24 mouse cellular contexts compared by ENCODE assay signal in genomic region chr7:113236135-113236534, GRCm38 (mm10). TPM values are rescaled to one million over a fixed set of nuclear protein-coding genes. Genes with fewer than 3 reads are reported as not detected.
DNase-seq lines count a peak whose midpoint lies in the region; ATAC-seq lines count a peak whose summit lies in the region.
"Had no signal": no experiment of that assay in that cellular context is flagged by ENCODE, and none has a peak within 500 bp of the region (broad histone marks: within the 10 kb centered on the region; RNA-seq: fewer than 3 reads in every experiment).

No protein-coding gene starts in this region.

- no peak overlapping the region for H3K27ac ChIP-seq in embryonic facial prominence, embryonic 14.5 days (replicated peaks; ENCODE audit: low read depth, low read length)
- no peak overlapping the region for H3K27ac ChIP-seq in embryonic facial prominence, embryonic 10.5 days (replicated peaks)
- no peak overlapping the region for H3K27ac ChIP-seq in forebrain, embryonic 16.5 days (ENCODE audit: low read length)
- H3K27ac ChIP-seq: embryonic facial prominence, embryonic 13.5 days; forebrain, embryonic 13.5 days; forebrain, embryonic 15.5 days had no signal

- H3K4me3 ChIP-seq in embryonic facial prominence, embryonic 14.5 days (ENCODE audit: low read depth, low read length): no peak overlapping the region
- H3K4me3 ChIP-seq in embryonic facial prominence, embryonic 10.5 days: no peak overlapping the region
- no peak overlapping the region for H3K4me3 ChIP-seq in forebrain, embryonic 16.5 days (replicated peaks; ENCODE audit: low read length)
- H3K4me3 ChIP-seq: embryonic facial prominence, embryonic 13.5 days; forebrain, embryonic 13.5 days; forebrain, embryonic 15.5 days had no signal

- no peaks in the 10 kb centered on the region for H3K27me3 ChIP-seq in embryonic facial prominence, embryonic 14.5 days (replicated peaks; ENCODE audit: control insufficient read depth, insufficient read depth, low read length)
- no peaks in the 10 kb centered on the region for H3K27me3 ChIP-seq in embryonic facial prominence, embryonic 10.5 days (replicated peaks; ENCODE audit: low read depth, poor library complexity, severe bottlenecking)
- no peaks in the 10 kb centered on the region for H3K27me3 ChIP-seq in forebrain, embryonic 16.5 days (replicated peaks; ENCODE audit: control insufficient read depth, insufficient read depth, low read length)
- H3K27me3 ChIP-seq: CH12.LX; embryonic facial prominence, embryonic 13.5 days; forebrain, embryonic 13.5 days; forebrain, embryonic 15.5 days; Patski had no signal

- no peaks in the 10 kb centered on the region for H3K4me1 ChIP-seq in embryonic facial prominence, embryonic 14.5 days (ENCODE audit: control insufficient read depth, insufficient read depth, low read length)
- H3K4me1 ChIP-seq in embryonic facial prominence, embryonic 10.5 days: no peaks in the 10 kb centered on the region
- peaks cover 8% of the 10 kb centered on the region for H3K4me1 ChIP-seq in forebrain, embryonic 16.5 days (replicated peaks; ENCODE audit: control insufficient read depth, insufficient read depth, low read length)

- H3K9ac ChIP-seq in embryonic facial prominence, embryonic 14.5 days (ENCODE audit: low read depth, low read length): no peak overlapping the region
- no peak overlapping the region for H3K9ac ChIP-seq in forebrain, embryonic 16.5 days (replicated peaks; ENCODE audit: low read depth, low read length)
- H3K9ac ChIP-seq: embryonic facial prominence, embryonic 13.5 days; forebrain, embryonic 13.5 days; forebrain, embryonic 15.5 days had no signal

- peak; percentile 62; the same call in 1 of the 2 replicates for ATAC-seq in embryonic facial prominence, embryonic 14.5 days (ENCODE audit: low read depth)
- no peak for ATAC-seq in forebrain, embryonic 16.5 days
- ATAC-seq: activated CD4-positive, CD25-positive, alpha-beta regulatory T cell, adult 4 months; CD4-positive, CD25-positive, alpha-beta regulatory T cell, adult 4 months; forebrain, embryonic 13.5 days; forebrain, embryonic 15.5 days; Patski had no signal

- H3K36me3 ChIP-seq in embryonic facial prominence, embryonic 14.5 days (ENCODE audit: control insufficient read depth, insufficient read depth, low read length): no peaks in the 10 kb centered on the region; the same call in 1 of the 2 replicates
- H3K36me3 ChIP-seq in embryonic facial prominence, embryonic 10.5 days (replicated peaks): no peaks in the 10 kb centered on the region
- no peaks in the 10 kb centered on the region for H3K36me3 ChIP-seq in forebrain, embryonic 16.5 days (ENCODE audit: control insufficient read depth, insufficient read depth)
- H3K36me3 ChIP-seq: embryonic facial prominence, embryonic 13.5 days; forebrain, embryonic 15.5 days; G1E had no signal

- peak; percentile 66 for DNase-seq in embryonic facial prominence, embryonic 14.5 days (ENCODE audit: low spot score)
- no peak for DNase-seq in embryonic facial prominence, embryonic 10.5 days (ENCODE audit: low spot score)
- peak; percentile 75 for DNase-seq in urinary bladder, postnatal 14 days (ENCODE audit: low spot score)
- DNase-seq in urinary bladder, postnatal 4 days (ENCODE audit: low spot score in 2 of 2): no peak
- DNase-seq in urinary bladder, postnatal 36 days (ENCODE audit: low spot score in 2 of 2): peak; percentile 43 to 67
- no peak for DNase-seq in urinary bladder, adult 2 months (ENCODE audit: low spot score)
- DNase-seq: adrenal gland, adult 8-10 months; adrenal gland, postnatal 14 days; adrenal gland, postnatal 36 days; B cell, adult 2 months; cerebellum, adult 11-12 months; cerebellum, adult 2 months; cerebellum, adult 9-10 months; cerebellum, postnatal 10 days; cerebellum, postnatal 25 days had no signal

- WGBS in embryonic facial prominence, embryonic 14.5 days: 56% methylated on average over 8 of the region's 8 CpGs
- WGBS in embryonic facial prominence, embryonic 10.5 days: 94% methylated on average over 8 of the region's 8 CpGs
- WGBS in forebrain, embryonic 16.5 days: 90% methylated on average over 8 of the region's 8 CpGs

- H3K9me3 ChIP-seq in embryonic facial prominence, embryonic 14.5 days (ENCODE audit: control insufficient read depth, low read length): no peaks in the 10 kb centered on the region
- no peaks in the 10 kb centered on the region for H3K9me3 ChIP-seq in embryonic facial prominence, embryonic 10.5 days
- no peaks in the 10 kb centered on the region for H3K9me3 ChIP-seq in forebrain, embryonic 16.5 days (ENCODE audit: control insufficient read depth, low read length)
- H3K9me3 ChIP-seq: embryonic facial prominence, embryonic 13.5 days; forebrain, embryonic 13.5 days; forebrain, embryonic 15.5 days; G1E had no signal

- H3K4me2 ChIP-seq in embryonic facial prominence, embryonic 14.5 days (ENCODE audit: low read depth, low read length): no peak overlapping the region
- no peak overlapping the region for H3K4me2 ChIP-seq in forebrain, embryonic 16.5 days (ENCODE audit: low read length)
- H3K4me2 ChIP-seq: embryonic facial prominence, embryonic 13.5 days; forebrain, embryonic 13.5 days; forebrain, embryonic 15.5 days had no signal

RNA-seq across cellular contexts. Expression of gene Arntl, which starts 28.9 kb away (rescaled TPM):
- polyA plus RNA-seq in embryonic facial prominence, embryonic 14.5 days (2014; fragmentation: Nextera tagmentation; extraction: Ambion mirVana): 8.5 and 9.6 TPM in 2 replicates
- polyA plus RNA-seq in embryonic facial prominence, embryonic 10.5 days (2016; fragmentation: Nextera tagmentation; extraction: Ambion mirVana): 8.0 and 8.5 TPM in 2 replicates
- polyA plus RNA-seq in urinary bladder, adult 2 months (2012; rRNA removed): 2.7 and 3.1 TPM in 2 replicates
- polyA plus RNA-seq in forebrain, embryonic 16.5 days (2015; fragmentation: Nextera tagmentation; extraction: Ambion mirVana): 15.6 and 18.4 TPM in 2 replicates

Comparison
In these comparisons a context has a peak if more than half of its experiments do, and no peak if none do; other contexts are left out.
1. DNase-seq: peak in embryonic facial prominence, embryonic 14.5 days (single experiment), urinary bladder, postnatal 14 days (single experiment) and urinary bladder, postnatal 36 days (2 of 2); none in embryonic facial prominence, embryonic 10.5 days (single experiment), urinary bladder, postnatal 4 days (0 of 2) and urinary bladder, adult 2 months (single experiment).